Mouse (Mus musculus) lung, postnatal 36 days (tissue): ENCODE measurements at regions not wholly inside any gene's neighbourhood (a gene's known extent, or its start where the extent isn't known, plus 50 kb on each side); places are given as distances from the start of the nearest gene placed in this dataset.

Experiments
- DNase-seq: peaks from one replicate; pipeline ENCODE4 v3.0.0; 2022; ENCODE audit warnings: mixed read lengths

- DNase-seq, result peak; percentile 17
These were observed 63.6 kb upstream of the Dcx start for GRCm38 (mm10) chrX:143996716-143997115.
